Mouse (Mus musculus) gastrocnemius, postnatal 14 days (tissue): ENCODE measurements around the gene Mael. TPM values are rescaled to one million over a fixed set of nuclear protein-coding genes. Genes with fewer than 3 reads are reported as not detected.

Experiments used
- DNase-seq: peaks from one replicate; pipeline ENCODE4 v3.0.0; 2021; ENCODE audit warnings: mixed read lengths
- intact Hi-C: fragments of 180-260 bp; cut with DNase I; formaldehyde crosslinking; loops from one replicate; pipeline ENCODE4 v1.15.1; 2025; ENCODE audit warnings: low total_unique reads
- total RNA-seq, 2 experiments: library from RNA; stranded (reverse); gene quantifications; 2 replicates each; pipeline ENCODE4 v1.2.3; 2021

The Mael gene
- total RNA-seq, 2 experiments from 2014 or later = not detected

DNA sequence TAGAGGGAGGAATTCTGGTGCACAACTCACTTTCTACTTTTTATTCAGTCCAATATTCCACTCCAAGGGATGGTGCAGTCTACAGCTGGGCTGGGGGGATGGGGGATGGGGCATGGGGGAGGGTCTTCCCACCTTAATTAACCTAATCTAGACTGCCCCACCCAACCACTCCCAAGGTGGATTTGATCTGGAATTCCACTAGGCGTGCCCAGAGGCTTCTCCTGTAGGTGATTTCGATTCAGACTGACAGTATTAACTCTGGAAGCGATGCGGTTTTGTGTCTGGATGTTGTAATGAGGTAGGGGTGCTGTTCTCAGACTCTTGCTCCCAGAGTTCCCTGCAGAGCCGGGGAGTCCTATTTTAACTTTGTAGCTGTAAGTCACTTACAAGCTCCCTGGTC, 78.4 kb downstream of the Mael start:
- intact Hi-C loops = loop anchor here (5.0 kb wide), 2 partner anchors 92 to 202 kb away; partner anchors contain the start of gene Ildr2
- no peak for DNase-seq

DNA sequence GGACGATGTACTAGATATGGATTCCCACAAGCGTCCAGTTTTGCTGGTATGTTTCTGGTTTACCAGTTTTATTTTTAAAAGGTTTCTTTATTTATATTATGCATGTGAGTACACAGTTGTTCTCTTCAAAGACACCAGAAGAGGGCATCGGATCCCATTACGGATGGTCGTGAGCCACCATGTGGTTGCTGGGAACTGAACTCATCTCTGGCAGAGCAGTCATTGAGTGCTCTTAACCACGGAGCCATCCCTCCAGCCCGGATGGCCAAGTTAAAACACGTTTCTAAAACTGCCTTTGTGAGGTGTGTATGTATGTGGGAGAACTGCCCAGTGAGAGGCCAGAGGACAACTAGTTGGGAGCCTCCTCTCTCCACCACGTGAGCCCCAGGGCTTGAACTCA, 79.9 kb downstream of the Mael start:
- DNase-seq = no peak
- intact Hi-C loops = loop anchor here (2.0 kb wide), 1 partner anchor 160 kb away; no protein-coding TSS in a partner anchor

DNA sequence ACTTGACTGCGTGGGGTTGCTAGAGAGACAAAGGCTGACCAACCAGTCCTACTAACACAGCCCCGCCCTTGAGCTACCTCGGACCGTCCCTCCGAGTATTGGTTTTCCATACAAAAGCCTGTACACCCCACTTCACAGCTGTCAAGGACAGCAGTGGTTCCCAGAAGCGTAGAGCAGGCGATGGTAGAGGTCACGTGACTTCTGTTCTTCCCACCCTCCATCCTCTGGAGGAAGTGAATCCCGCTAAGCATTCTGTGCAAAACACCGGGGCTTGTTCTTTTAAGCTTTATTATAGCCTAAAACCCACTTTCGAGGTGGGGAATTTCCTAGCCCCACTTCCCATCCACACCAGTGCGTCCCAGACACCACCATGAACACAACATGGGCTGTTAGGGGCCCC, 80.8 kb downstream of the Mael start:
- no peak for DNase-seq
- intact Hi-C loops = loop anchor here (2.0 kb wide), 1 partner anchor 161 kb away; no protein-coding TSS in a partner anchor

DNA sequence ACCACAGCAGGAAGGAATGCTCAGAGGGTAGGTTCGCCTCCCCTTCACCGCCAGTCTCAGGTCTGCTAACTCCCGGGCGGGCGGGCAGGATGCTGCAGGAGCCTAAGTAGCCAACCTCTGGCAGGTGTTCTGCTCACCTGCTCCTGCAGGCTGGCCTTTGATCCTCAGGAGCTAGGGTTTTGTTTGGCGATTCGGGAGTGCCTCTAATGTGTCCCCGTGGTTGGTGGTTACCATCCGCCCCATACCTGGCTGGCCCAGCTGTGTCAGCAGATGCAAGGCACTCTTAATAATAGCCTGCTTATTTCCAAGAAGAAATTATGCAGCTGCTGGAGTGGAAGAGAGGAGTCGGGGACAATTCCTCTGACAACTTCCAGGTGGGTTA, 83.4 kb downstream of the Mael start:
- DNase-seq = no peak
- intact Hi-C loops = loop anchor here (2.0 kb wide), 2 partner anchors 152 to 376 kb away; partner anchors contain the start of gene Pou2f1

DNA sequence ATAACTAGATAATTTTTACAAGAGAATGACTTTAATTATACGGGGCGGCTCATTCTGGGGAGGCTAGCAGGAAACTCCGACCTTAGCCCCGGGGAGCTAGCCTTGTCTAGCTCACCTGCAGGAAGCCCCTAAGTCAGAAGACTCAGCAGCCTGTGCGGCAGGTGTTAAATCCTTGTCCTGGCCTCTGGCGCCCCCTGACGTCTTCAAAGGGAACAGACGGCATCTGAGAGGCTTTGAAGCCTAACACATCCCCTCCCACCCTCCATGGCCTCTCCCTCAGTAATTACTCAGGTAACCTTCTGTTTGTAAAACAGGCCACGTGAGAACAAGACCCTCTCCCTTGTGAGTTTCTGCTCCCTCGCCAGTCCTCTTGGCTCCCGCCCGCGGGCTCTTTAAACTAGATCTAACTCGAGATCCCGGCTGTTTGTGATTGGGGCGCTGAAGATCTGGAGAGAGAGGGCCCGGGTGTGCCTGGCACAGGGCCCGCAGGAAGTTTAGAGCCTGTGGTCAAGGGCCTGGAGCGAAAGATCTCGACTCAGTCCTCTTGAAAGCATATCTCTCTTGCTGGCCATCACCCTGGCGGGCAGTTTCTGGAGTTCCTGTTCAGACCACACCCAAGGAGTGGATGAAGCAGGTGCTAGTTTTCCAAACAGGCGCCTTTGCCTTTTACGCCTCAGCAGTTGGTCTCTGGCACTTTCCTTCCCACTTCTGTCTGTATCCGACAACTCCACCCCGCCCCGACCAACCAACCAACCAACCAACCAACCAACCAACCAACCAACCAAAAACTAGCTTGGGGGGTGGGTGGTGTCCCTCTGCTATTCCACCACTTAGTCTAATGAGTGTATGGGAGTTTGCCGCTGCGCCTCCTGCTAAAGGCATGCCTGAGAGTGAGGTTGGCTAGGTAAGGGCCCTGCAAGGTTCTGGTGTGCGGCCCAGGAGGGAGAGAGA, 84.1 kb downstream of the Mael start:
- intact Hi-C loops = loop anchor here (2.0 to 5.0 kb wide), 3 partner anchors 152 to 376 kb away; partner anchors contain the start of gene Pou2f1
- DNase-seq = peak; percentile 71

DNA sequence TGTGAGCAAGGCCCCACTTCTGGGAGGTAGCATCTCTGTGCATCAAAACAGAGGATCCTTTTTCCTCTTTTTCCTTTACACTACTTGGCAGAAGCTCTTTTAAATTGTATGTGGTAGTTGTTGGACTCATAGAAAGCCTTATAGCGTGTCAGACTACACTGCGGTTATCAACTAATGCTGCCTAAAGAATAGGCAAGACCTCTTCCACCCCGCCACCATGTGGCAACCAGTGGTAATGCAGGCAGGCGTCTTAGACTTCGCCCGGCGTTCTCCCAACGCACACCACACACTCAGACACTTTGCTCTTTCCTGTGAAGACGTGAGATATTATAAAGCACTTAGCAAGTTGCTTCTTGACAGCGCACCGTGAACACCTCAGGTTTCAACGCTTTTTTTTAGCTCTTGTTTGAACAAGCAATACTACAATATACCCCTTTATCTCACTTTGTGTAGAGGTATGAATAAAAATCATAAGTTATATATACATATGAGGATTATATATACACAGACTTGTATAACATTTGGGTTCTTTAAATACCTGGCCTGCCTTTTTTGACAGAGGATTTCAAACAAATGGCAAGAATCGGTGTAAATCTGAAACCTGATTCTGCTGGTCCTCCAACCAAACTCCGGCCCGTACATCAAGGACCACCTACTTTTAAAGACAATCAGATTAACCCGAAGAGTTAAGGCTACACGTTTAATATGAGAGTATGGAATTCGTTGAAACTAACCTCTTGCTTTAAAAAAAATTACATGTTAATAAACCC, 85.0 kb downstream of the Mael start:
- peak; percentile 85 for DNase-seq
- intact Hi-C loops = loop anchor here (2.0 to 5.0 kb wide), 3 partner anchors 151 to 375 kb away; partner anchors contain the start of gene Pou2f1

DNA sequence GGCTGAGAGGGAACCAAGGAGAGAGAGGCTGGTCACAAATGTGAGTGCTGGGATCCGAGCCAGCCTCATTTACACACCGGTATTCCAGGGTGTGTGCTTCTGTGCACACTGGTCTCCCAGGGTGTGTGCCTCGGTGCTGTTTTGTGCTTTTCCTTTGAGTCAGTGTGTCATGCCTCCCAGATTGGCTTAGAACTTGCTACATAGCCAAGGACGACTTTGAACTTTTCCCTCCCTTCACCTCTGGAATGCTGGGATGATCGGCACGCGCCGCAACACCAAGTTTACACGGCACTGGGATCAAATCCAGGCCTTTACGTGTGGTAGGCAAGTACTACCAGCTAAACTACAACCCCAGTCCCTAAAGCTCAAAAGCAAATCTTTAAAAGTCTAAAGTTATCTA, 86.5 kb downstream of the Mael start:
- intact Hi-C loops = loop anchor here (5.0 kb wide), 1 partner anchor 295 kb away; no protein-coding TSS in a partner anchor
- no peak for DNase-seq

DNA sequence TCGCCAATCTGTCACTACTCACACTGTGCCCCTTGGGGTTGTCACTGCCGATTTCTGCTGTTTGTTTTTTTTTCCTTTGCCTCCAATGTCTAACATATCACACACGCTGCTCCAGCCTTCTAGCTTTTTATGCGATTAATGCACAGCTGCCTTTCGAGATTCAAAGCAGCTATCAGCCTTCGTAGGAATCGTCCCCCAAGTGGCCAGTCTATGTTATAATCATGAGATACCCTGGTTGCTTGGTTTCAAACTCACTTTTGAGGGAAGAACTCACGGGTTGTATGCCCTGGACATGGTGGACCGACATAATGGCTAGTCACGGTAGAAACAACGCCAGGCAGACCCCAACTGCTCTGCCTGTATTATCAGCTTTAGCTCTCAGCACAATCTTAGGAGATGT, 87.2 kb downstream of the Mael start:
- DNase-seq = no peak
- intact Hi-C loops = loop anchor here (5.0 kb wide), 1 partner anchor 294 kb away; no protein-coding TSS in a partner anchor

Other genes starting within 250 kb of the Mael start
- gene Pou2f1, start 236.1 kb downstream of the Mael start, total RNA-seq = 1 to 10 TPM; 6.3 to 6.7 TPM
- 100 to 1,000 TPM in 1 of 2 experiments, 10 to 100 TPM in 1; 92.2 to 121 TPM for gene Dusp27, start 110.8 kb downstream of the Mael start, total RNA-seq
- not detected for gene Gpa33, start 108.5 kb downstream of the Mael start, total RNA-seq
- gene Ildr2, start 15.4 kb upstream of the Mael start, total RNA-seq = 1 to 10 TPM; 2.1 to 2.5 TPM
- 1 to 10 TPM; 7.5 to 8.7 TPM for gene Tada1, start 140.3 kb upstream of the Mael start, total RNA-seq
- gene Pogk, start 171.1 kb upstream of the Mael start, total RNA-seq = 1 to 10 TPM; 4.4 to 6.4 TPM